Comparison of ENCODE assay signal across 9 mouse cellular contexts in the genomic region with DNA sequence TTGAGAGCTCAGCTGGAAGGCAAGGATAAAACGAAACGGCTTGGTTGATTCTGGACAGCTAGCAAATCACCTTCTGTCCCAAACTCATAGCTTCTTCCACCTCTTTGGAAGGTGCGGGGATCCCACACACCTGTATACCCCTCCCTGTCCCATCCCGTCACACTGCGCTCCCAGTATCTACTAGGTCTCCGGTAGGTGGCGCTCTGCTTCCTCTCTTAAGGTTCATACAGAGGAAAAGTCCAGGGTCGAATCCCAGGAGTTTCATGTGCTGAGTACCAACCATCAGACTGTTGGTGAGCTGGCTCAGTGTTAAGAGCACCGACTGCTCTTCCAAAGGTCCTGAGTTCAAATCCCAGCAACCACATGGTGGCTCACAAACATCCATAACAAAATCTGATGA. TPM values are rescaled to one million over a fixed set of nuclear protein-coding genes. Genes with fewer than 3 reads are reported as not detected.
DNase-seq lines count a peak whose midpoint lies in the region; ATAC-seq and TF ChIP-seq lines count a peak whose summit lies in the region.
"Had no signal": no experiment of that assay in that cellular context is flagged by ENCODE, and none has a peak within 500 bp of the region (broad histone marks: within the 10 kb centered on the region; RNA-seq: fewer than 3 reads in every experiment).

No protein-coding gene starts in this region.

- H3K27me3 ChIP-seq in ES-Bruce4 (ENCODE audit: control insufficient read depth, insufficient read depth, low read length, poor library complexity, severe bottlenecking): no peaks in the 10 kb centered on the region
- H3K27me3 ChIP-seq in embryonic facial prominence, embryonic 12.5 days: no peaks in the 10 kb centered on the region
- H3K27me3 ChIP-seq in lung, postnatal 0 days (replicated peaks; ENCODE audit: insufficient read depth, low read length): no peaks in the 10 kb centered on the region

- H3K4me2 ChIP-seq in embryonic facial prominence, embryonic 12.5 days (replicated peaks): no peak overlapping the region
- no peak overlapping the region for H3K4me2 ChIP-seq in lung, postnatal 0 days (replicated peaks; ENCODE audit: low read depth, low read length)

- H3K9ac ChIP-seq in ES-Bruce4 (ENCODE audit: low read depth, poor library complexity, severe bottlenecking): no peak overlapping the region
- H3K9ac ChIP-seq in embryonic facial prominence, embryonic 12.5 days: no peak overlapping the region
- H3K9ac ChIP-seq in lung, postnatal 0 days (replicated peaks; ENCODE audit: low read depth): no peak overlapping the region

- H3K4me3 ChIP-seq in ES-Bruce4 (ENCODE audit: low read depth, low read length): no peak overlapping the region
- no peak overlapping the region for H3K4me3 ChIP-seq in embryonic facial prominence, embryonic 12.5 days
- no peak overlapping the region for H3K4me3 ChIP-seq in lung, postnatal 0 days (ENCODE audit: low read depth, low read length)

- WGBS in embryonic facial prominence, embryonic 12.5 days: 18% methylated on average over 9 of the region's 9 CpGs
- 16% methylated on average over 9 of the region's 9 CpGs for WGBS in lung, postnatal 0 days

- H3K36me3 ChIP-seq in ES-Bruce4 (ENCODE audit: control insufficient read depth, insufficient read depth, low read length, poor library complexity, severe bottlenecking): no peaks in the 10 kb centered on the region
- H3K36me3 ChIP-seq in embryonic facial prominence, embryonic 12.5 days: no peaks in the 10 kb centered on the region
- no peaks in the 10 kb centered on the region for H3K36me3 ChIP-seq in lung, postnatal 0 days (ENCODE audit: insufficient read depth, low read length)

- TF ChIP-seq CTCF in ES-Bruce4 (IDR thresholded peaks at IDR 0.05; ENCODE audit: low read depth, low read length): peak; percentile 91
- peak; percentile 84 for TF ChIP-seq CTCF in lung, postnatal 0 days (IDR thresholded peaks at IDR 0.05)

- intact Hi-C loops in heart, postnatal 10 days (cut with DNase I): loop anchor here (2.0 kb wide), 1 partner anchor 195 kb away; no protein-coding TSS in a partner anchor

- ATAC-seq in embryonic facial prominence, embryonic 12.5 days (ENCODE audit: insufficient number of reproducible peaks, insufficient read depth, low FRiP score, low TSS enrichment): 0 out of 2 replicates have a peak, but pooled peaks have one; percentile 6
- peak; percentile 52; the same call in 1 of the 2 replicates for ATAC-seq in lung, postnatal 0 days

- TF ChIP-seq POLR2A in ES-Bruce4 (IDR thresholded peaks at IDR 0.05; ENCODE audit: insufficient read depth, low read length): no peak

- DNase-seq in adrenal gland, postnatal 25 days: peak; percentile 73
- peak; percentile 57 to 79 for DNase-seq in heart, postnatal 10 days
- peak; percentile 78 to 92 for DNase-seq in kidney, postnatal 36 days
- DNase-seq in lung, postnatal 0 days (ENCODE audit: low spot score): peak; percentile 79
- DNase-seq in right cerebral cortex, postnatal 10 days (ENCODE audit: low spot score in 2 of 2): peak; percentile 31 to 61
- peak; percentile 80 for DNase-seq in urinary bladder, postnatal 14 days (ENCODE audit: low spot score)

- 0 out of 2 replicates have a peak, but pooled peaks have one; percentile 32 for TF ChIP-seq EP300 in ES-Bruce4 (IDR thresholded peaks at IDR 0.05; ENCODE audit: insufficient read depth, low read depth, low read length)
- no peak for TF ChIP-seq EP300 in lung, postnatal 0 days (IDR thresholded peaks at IDR 0.05)

- 0 out of 2 replicates have a peak overlapping the region, but pooled peaks have one; percentile 66 for H3K27ac ChIP-seq in ES-Bruce4 (ENCODE audit: insufficient read depth, low read length)
- no peak overlapping the region for H3K27ac ChIP-seq in embryonic facial prominence, embryonic 12.5 days
- H3K27ac ChIP-seq in lung, postnatal 0 days (ENCODE audit: low read length): no peak overlapping the region

- H3K4me1 ChIP-seq in ES-Bruce4 (ENCODE audit: control insufficient read depth, insufficient read depth, low read length): peaks cover 3% of the 10 kb centered on the region
- H3K4me1 ChIP-seq in embryonic facial prominence, embryonic 12.5 days: no peaks in the 10 kb centered on the region
- H3K4me1 ChIP-seq in lung, postnatal 0 days (ENCODE audit: insufficient read depth, low read depth, low read length): no peaks in the 10 kb centered on the region

- no peaks in the 10 kb centered on the region for H3K9me3 ChIP-seq in ES-Bruce4 (replicated peaks; ENCODE audit: control insufficient read depth, insufficient read depth, low read length, poor library complexity, severe bottlenecking)
- H3K9me3 ChIP-seq in embryonic facial prominence, embryonic 12.5 days: no peaks in the 10 kb centered on the region
- H3K9me3 ChIP-seq in lung, postnatal 0 days (ENCODE audit: low read length): no peaks in the 10 kb centered on the region

RNA-seq across cellular contexts. Expression of a gene that starts 2.5 kb away (rescaled TPM):
- polyA plus RNA-seq in ES-Bruce4 (2011; ENCODE audit: insufficient read depth, insufficient read length, low read depth, missing spikeins): not detected in 2 replicates
- total RNA-seq in adrenal gland, postnatal 25 days (2021): 4.2 and 10.3 TPM in 2 replicates
- not detected in 2 replicates for polyA plus RNA-seq in embryonic facial prominence, embryonic 12.5 days (2016; fragmentation: Nextera tagmentation; extraction: Ambion mirVana)
- not detected for total RNA-seq in heart, postnatal 10 days (2021)
- 4.8 and 4.9 TPM in 2 replicates for polyA plus RNA-seq in lung, postnatal 0 days (2015; fragmentation: Nextera tagmentation; extraction: Ambion mirVana)

RNA-seq across cellular contexts. Expression of a gene that starts 9.9 kb away (rescaled TPM):
- polyA plus RNA-seq in ES-Bruce4 (2011; ENCODE audit: insufficient read depth, insufficient read length, low read depth, missing spikeins): 5,317 and 5,424 TPM in 2 replicates
- not detected in 2 replicates for total RNA-seq in adrenal gland, postnatal 25 days (2021)
- 0.37 and 0.66 TPM in 2 replicates for polyA plus RNA-seq in embryonic facial prominence, embryonic 12.5 days (2016; fragmentation: Nextera tagmentation; extraction: Ambion mirVana)
- not detected for total RNA-seq in heart, postnatal 10 days (2021)
- polyA plus RNA-seq in lung, postnatal 0 days (2015; fragmentation: Nextera tagmentation; extraction: Ambion mirVana): 0.71 and 0.81 TPM in 2 replicates
- polyA plus RNA-seq: heart, embryonic 16.5 days had no signal

RNA-seq across cellular contexts. Expression of a gene that starts 20.5 kb away (rescaled TPM):
- polyA plus RNA-seq in ES-Bruce4 (2011; ENCODE audit: insufficient read depth, insufficient read length, low read depth, missing spikeins): 75.0 and 86.4 TPM in 2 replicates
- not detected in 2 replicates for total RNA-seq in adrenal gland, postnatal 25 days (2021)
- 2.2 TPM in 2 replicates for polyA plus RNA-seq in embryonic facial prominence, embryonic 12.5 days (2016; fragmentation: Nextera tagmentation; extraction: Ambion mirVana)
- not detected for total RNA-seq in heart, postnatal 10 days (2021)
- 3.3 and 4.1 TPM in 2 replicates for polyA plus RNA-seq in lung, postnatal 0 days (2015; fragmentation: Nextera tagmentation; extraction: Ambion mirVana)

RNA-seq across cellular contexts. Expression of a gene that starts 30.7 kb away (rescaled TPM):
- not detected in 2 replicates for polyA plus RNA-seq in ES-Bruce4 (2011; ENCODE audit: insufficient read depth, insufficient read length, low read depth, missing spikeins)
- total RNA-seq in adrenal gland, postnatal 25 days (2021): not detected in 2 replicates
- polyA plus RNA-seq in embryonic facial prominence, embryonic 12.5 days (2016; fragmentation: Nextera tagmentation; extraction: Ambion mirVana): not detected in 2 replicates
- total RNA-seq in heart, postnatal 10 days (2021): not detected
- polyA plus RNA-seq in lung, postnatal 0 days (2015; fragmentation: Nextera tagmentation; extraction: Ambion mirVana): not detected in 2 replicates
- polyA plus RNA-seq: heart, embryonic 16.5 days had no signal

RNA-seq across cellular contexts. Expression of a gene that starts 37.5 kb away (rescaled TPM):
- 2.8 and 4.9 TPM in 2 replicates for polyA plus RNA-seq in ES-Bruce4 (2011; ENCODE audit: insufficient read depth, insufficient read length, low read depth, missing spikeins)
- not detected in 2 replicates for total RNA-seq in adrenal gland, postnatal 25 days (2021)
- polyA plus RNA-seq in embryonic facial prominence, embryonic 12.5 days (2016; fragmentation: Nextera tagmentation; extraction: Ambion mirVana): 0.19 and 0.33 TPM in 2 replicates
- not detected for total RNA-seq in heart, postnatal 10 days (2021)
- 0.05 TPM in 1 of 2 replicates, not detected in the other for polyA plus RNA-seq in lung, postnatal 0 days (2015; fragmentation: Nextera tagmentation; extraction: Ambion mirVana)

Comparison
In these comparisons a context has a peak if more than half of its experiments do, and no peak if none do; other contexts are left out.
1. RNA of a gene that starts 9.9 kb away (polyA plus RNA-seq): 5,317 to 5,424 TPM in ES-Bruce4; 0.71 to 0.81 TPM in lung, postnatal 0 days and 0.37 to 0.66 TPM in embryonic facial prominence, embryonic 12.5 days; every median in the first group is over 1,000 times any median in the second.
2. RNA of a gene that starts 20.5 kb away (polyA plus RNA-seq): 75.0 to 86.4 TPM in ES-Bruce4; 3.3 to 4.1 TPM in lung, postnatal 0 days and 2.2 TPM in embryonic facial prominence, embryonic 12.5 days; every median in the first group is over 10 times any median in the second.
3. Peak in every context shown above with its lines, with median percentiles within 50 percentile points of each other: DNase-seq.